Mouse (Mus musculus) thymus, adult 2 months (tissue): ENCODE results near the gene Ophn1.

Experiments used
- CTCF ChIP-seq: fragments of 200-500 bp; IDR thresholded peaks from 2 replicates; pipeline ENCODE4 v1.5.1; 2012; ENCODE audit warnings: mild to moderate bottlenecking, control low read depth, low read length, moderate library complexity, borderline replicate concordance; ENCODE audit not compliant: control insufficient read depth, poor library complexity, insufficient read depth; ENCODE audit errors: extremely low read depth
- POLR2A ChIP-seq: fragments of 200-500 bp; IDR thresholded peaks from 2 replicates; pipeline ENCODE4 v1.6.1; 2012; ENCODE audit warnings: mild to moderate bottlenecking, low read length, control low read depth, moderate library complexity; ENCODE audit not compliant: control insufficient read depth, poor library complexity, insufficient read depth; ENCODE audit errors: extremely low read depth

DNA sequence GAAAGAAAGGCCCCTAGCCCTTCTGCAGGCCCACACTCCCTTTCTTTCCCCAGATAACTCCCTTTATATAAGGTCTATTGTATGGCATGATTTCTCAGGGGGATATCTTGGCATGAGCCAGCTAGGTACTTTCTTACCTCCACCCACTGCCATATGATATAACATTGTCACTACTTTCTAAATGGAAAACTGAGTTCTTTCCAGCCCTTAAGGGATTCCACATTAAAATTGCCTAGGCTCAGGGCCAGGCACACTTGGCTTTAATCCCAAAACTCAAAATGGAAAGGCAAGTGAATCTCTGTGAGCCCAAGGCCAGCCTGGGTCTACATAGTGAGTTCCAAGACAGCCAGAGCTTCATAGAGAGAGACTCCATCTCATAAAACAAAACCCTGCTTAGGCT lies 183.1 kb downstream of the Ophn1 start:
- TF ChIP-seq CTCF (no peak), POLR2A (no peak)
